In the genomic region with DNA sequence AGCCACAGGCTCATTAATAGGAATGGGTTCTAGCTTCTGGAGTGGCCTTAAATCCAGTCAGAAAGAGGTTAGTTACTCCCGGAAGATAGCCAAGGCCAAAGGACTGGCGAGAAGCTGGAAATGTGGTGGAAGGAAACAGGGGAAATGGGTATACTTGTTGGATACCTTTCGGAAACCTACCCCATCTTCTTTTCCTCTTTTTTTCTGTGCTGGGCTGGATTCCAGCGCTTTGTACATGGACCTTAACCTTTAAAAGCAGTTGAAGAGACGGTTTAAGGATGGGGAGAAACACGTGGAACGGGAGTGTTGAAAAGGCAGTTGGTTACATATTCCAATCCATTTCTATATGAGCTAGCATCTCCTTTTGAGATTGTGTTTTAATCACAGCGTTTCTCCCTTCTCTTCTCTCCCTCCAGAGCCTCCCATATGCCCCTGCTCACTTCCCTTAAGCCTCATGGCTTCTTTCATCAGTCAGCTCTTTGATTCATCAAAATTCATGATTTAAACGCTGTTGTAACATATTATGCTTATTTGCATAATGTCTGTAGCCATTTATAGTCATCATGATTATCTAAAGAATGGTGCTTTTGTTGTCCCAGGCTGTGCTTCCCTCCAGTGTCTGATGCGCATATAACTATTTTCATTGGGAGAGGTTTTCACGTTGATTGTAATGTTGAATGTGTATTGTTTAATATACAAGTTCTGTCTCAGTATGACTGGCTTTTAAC, we compare ENCODE assay signal across 15 mouse cellular contexts. TPM values are rescaled to one million over a fixed set of nuclear protein-coding genes. Genes with fewer than 3 reads are reported as not detected.
DNase-seq lines count a peak whose midpoint lies in the region; ATAC-seq and TF ChIP-seq lines count a peak whose summit lies in the region.
"Had no signal": no experiment of that assay in that cellular context is flagged by ENCODE, and none has a peak within 500 bp of the region (broad histone marks: within the 10 kb centered on the region; RNA-seq: fewer than 3 reads in every experiment).

No protein-coding gene starts in this region.

- no peaks in the 10 kb centered on the region for H3K36me3 ChIP-seq in intestine, embryonic 14.5 days (ENCODE audit: control insufficient read depth, insufficient read depth, low read length)
- no peaks in the 10 kb centered on the region for H3K36me3 ChIP-seq in intestine, embryonic 15.5 days
- H3K36me3 ChIP-seq in liver, embryonic 13.5 days, result peaks cover 31% of the 10 kb centered on the region
- H3K36me3 ChIP-seq in liver, postnatal 0 days (replicated peaks; ENCODE audit: insufficient read depth, low read length), result no peaks in the 10 kb centered on the region
- H3K36me3 ChIP-seq in forebrain, embryonic 16.5 days (ENCODE audit: control insufficient read depth, insufficient read depth), result no peaks in the 10 kb centered on the region
- H3K36me3 ChIP-seq in midbrain, postnatal 0 days (ENCODE audit: insufficient read depth, low read length), result no peaks in the 10 kb centered on the region
- H3K36me3 ChIP-seq: hindbrain, embryonic 15.5 days had no signal

- H3K4me1 ChIP-seq in intestine, embryonic 14.5 days (replicated peaks; ENCODE audit: control insufficient read depth, insufficient read depth, low read length), result no peaks in the 10 kb centered on the region
- no peaks in the 10 kb centered on the region for H3K4me1 ChIP-seq in intestine, embryonic 15.5 days (replicated peaks)
- H3K4me1 ChIP-seq in liver, embryonic 13.5 days (replicated peaks), result peaks cover 88% of the 10 kb centered on the region
- peaks cover 25% of the 10 kb centered on the region for H3K4me1 ChIP-seq in liver, postnatal 0 days (ENCODE audit: insufficient read depth)
- peaks cover 24% of the 10 kb centered on the region for H3K4me1 ChIP-seq in forebrain, embryonic 16.5 days (replicated peaks; ENCODE audit: control insufficient read depth, insufficient read depth, low read length)
- H3K4me1 ChIP-seq in midbrain, postnatal 0 days (ENCODE audit: insufficient read depth, low read length), result 0 out of 2 replicates have a peak, but pooled peaks cover 3% of the 10 kb centered on the region

- H3K27ac ChIP-seq in intestine, embryonic 14.5 days (ENCODE audit: low read depth), result no peak overlapping the region
- no peak overlapping the region for H3K27ac ChIP-seq in intestine, embryonic 15.5 days
- peak overlapping the region; percentile 37; the same call in 1 of the 2 replicates for H3K27ac ChIP-seq in liver, embryonic 13.5 days
- no peak overlapping the region for H3K27ac ChIP-seq in liver, postnatal 0 days (ENCODE audit: low read depth)
- H3K27ac ChIP-seq in forebrain, embryonic 16.5 days (ENCODE audit: low read length), result peak overlapping the region; percentile 41
- H3K27ac ChIP-seq in midbrain, postnatal 0 days (ENCODE audit: low read depth, low read length), result no peak overlapping the region

- no peak for TF ChIP-seq EP300 in liver, postnatal 0 days (IDR thresholded peaks at IDR 0.05; ENCODE audit: low read depth)

- no peak overlapping the region for H3K4me2 ChIP-seq in intestine, embryonic 14.5 days (ENCODE audit: low read length)
- no peak overlapping the region for H3K4me2 ChIP-seq in intestine, embryonic 15.5 days (replicated peaks)
- 0 out of 2 replicates have a peak overlapping the region, but pooled peaks have one; percentile 3 for H3K4me2 ChIP-seq in liver, embryonic 13.5 days
- no peak overlapping the region for H3K4me2 ChIP-seq in liver, postnatal 0 days (ENCODE audit: low read depth, low read length)
- H3K4me2 ChIP-seq in forebrain, embryonic 16.5 days (ENCODE audit: low read length), result peak overlapping the region; percentile 13; the same call in 1 of the 2 replicates
- H3K4me2 ChIP-seq in midbrain, postnatal 0 days (ENCODE audit: low read depth, low read length, poor library complexity, severe bottlenecking), result no peak overlapping the region
- H3K4me2 ChIP-seq: hindbrain, embryonic 15.5 days had no signal

- no peak overlapping the region for H3K4me3 ChIP-seq in intestine, embryonic 14.5 days (ENCODE audit: low read depth, low read length)
- no peak overlapping the region for H3K4me3 ChIP-seq in intestine, embryonic 15.5 days (replicated peaks)
- H3K4me3 ChIP-seq in liver, embryonic 13.5 days (replicated peaks), result no peak overlapping the region
- no peak overlapping the region for H3K4me3 ChIP-seq in liver, postnatal 0 days (ENCODE audit: low read depth, low read length)
- H3K4me3 ChIP-seq in forebrain, embryonic 16.5 days (replicated peaks; ENCODE audit: low read length), result no peak overlapping the region
- H3K4me3 ChIP-seq in midbrain, postnatal 0 days (ENCODE audit: low read depth, low read length), result no peak overlapping the region
- H3K4me3 ChIP-seq: hindbrain, embryonic 15.5 days; myocyte had no signal

- TF ChIP-seq CTCF in liver, postnatal 0 days (IDR thresholded peaks at IDR 0.05; ENCODE audit: low read depth), result no peak
- TF ChIP-seq CTCF in midbrain, postnatal 0 days (IDR thresholded peaks at IDR 0.05), result 0 out of 2 replicates have a peak, but pooled peaks have one; percentile 17

- no peaks in the 10 kb centered on the region for H3K27me3 ChIP-seq in intestine, embryonic 14.5 days (replicated peaks; ENCODE audit: control insufficient read depth, insufficient read depth, low read length)
- H3K27me3 ChIP-seq in intestine, embryonic 15.5 days (replicated peaks), result no peaks in the 10 kb centered on the region
- H3K27me3 ChIP-seq in liver, embryonic 13.5 days, result no peaks in the 10 kb centered on the region
- no peaks in the 10 kb centered on the region for H3K27me3 ChIP-seq in liver, postnatal 0 days (ENCODE audit: insufficient read depth, low read length)
- no peaks in the 10 kb centered on the region for H3K27me3 ChIP-seq in forebrain, embryonic 16.5 days (replicated peaks; ENCODE audit: control insufficient read depth, insufficient read depth, low read length)
- H3K27me3 ChIP-seq in midbrain, postnatal 0 days (ENCODE audit: insufficient read depth, low read length), result no peaks in the 10 kb centered on the region
- H3K27me3 ChIP-seq: hindbrain, embryonic 15.5 days had no signal

- DNase-seq in intestine, embryonic 14.5 days (ENCODE audit: low spot score), result peak; percentile 9
- no peak for DNase-seq in liver, embryonic 13.5 days
- DNase-seq in liver, postnatal 0 days, result no peak
- no peak for DNase-seq in midbrain, postnatal 0 days (ENCODE audit: low spot score)
- no peak for DNase-seq in right cerebral cortex, adult 18-20 months
- DNase-seq: cerebellum, adult 18-20 months; gastrocnemius, postnatal 36 days; lung, postnatal 36 days; right cerebral cortex, postnatal 14 days had no signal

- ATAC-seq in intestine, embryonic 14.5 days (replicated peaks; ENCODE audit: low FRiP score, low TSS enrichment, low read depth), result no peak
- no peak for ATAC-seq in intestine, embryonic 15.5 days
- ATAC-seq in liver, embryonic 13.5 days (ENCODE audit: low read depth), result no peak
- no peak for ATAC-seq in liver, postnatal 0 days
- peak; percentile 80 for ATAC-seq in forebrain, embryonic 16.5 days
- ATAC-seq in midbrain, postnatal 0 days (ENCODE audit: low FRiP score), result no peak
- ATAC-seq: activated CD4-positive, CD25-positive, alpha-beta regulatory T cell, adult 4 months; CD4-positive, CD25-positive, alpha-beta regulatory T cell, adult 4 months had no signal

- no peak overlapping the region for H3K9ac ChIP-seq in intestine, embryonic 14.5 days (ENCODE audit: low read length)
- no peak overlapping the region for H3K9ac ChIP-seq in intestine, embryonic 15.5 days
- H3K9ac ChIP-seq in liver, embryonic 13.5 days, result no peak overlapping the region
- no peak overlapping the region for H3K9ac ChIP-seq in liver, postnatal 0 days (replicated peaks)
- H3K9ac ChIP-seq in forebrain, embryonic 16.5 days (replicated peaks; ENCODE audit: low read depth, low read length), result no peak overlapping the region
- H3K9ac ChIP-seq in midbrain, postnatal 0 days (replicated peaks; ENCODE audit: low read length, poor library complexity, severe bottlenecking), result no peak overlapping the region
- H3K9ac ChIP-seq: hindbrain, embryonic 15.5 days had no signal

- H3K9me3 ChIP-seq in intestine, embryonic 14.5 days (ENCODE audit: control insufficient read depth, low read length), result no peaks in the 10 kb centered on the region
- no peaks in the 10 kb centered on the region for H3K9me3 ChIP-seq in intestine, embryonic 15.5 days
- no peaks in the 10 kb centered on the region for H3K9me3 ChIP-seq in liver, embryonic 13.5 days (replicated peaks)
- H3K9me3 ChIP-seq in liver, postnatal 0 days (ENCODE audit: low read length), result no peaks in the 10 kb centered on the region
- H3K9me3 ChIP-seq in forebrain, embryonic 16.5 days (ENCODE audit: control insufficient read depth, low read length), result no peaks in the 10 kb centered on the region
- no peaks in the 10 kb centered on the region for H3K9me3 ChIP-seq in midbrain, postnatal 0 days (ENCODE audit: low read length)
- H3K9me3 ChIP-seq: hindbrain, embryonic 15.5 days had no signal

- WGBS in intestine, embryonic 14.5 days, result 84% methylated on average over 11 of the region's 11 CpGs
- 77% methylated on average over 11 of the region's 11 CpGs for WGBS in intestine, embryonic 15.5 days
- 85% methylated on average over 11 of the region's 11 CpGs for WGBS in liver, embryonic 13.5 days (ENCODE audit: insufficient replicate concordance)
- WGBS in liver, postnatal 0 days (ENCODE audit: insufficient replicate concordance), result 85% methylated on average over 11 of the region's 11 CpGs
- WGBS in forebrain, embryonic 16.5 days, result 63% methylated on average over 11 of the region's 11 CpGs
- 63% methylated on average over 11 of the region's 11 CpGs for WGBS in midbrain, postnatal 0 days

RNA-seq across cellular contexts. Expression of gene Bmp2k, which starts 18.5 kb away (rescaled TPM):
- polyA plus RNA-seq in intestine, embryonic 14.5 days (2014; fragmentation: Nextera tagmentation; extraction: Ambion mirVana), result 14.7 and 15.7 TPM in 2 replicates
- 19.2 and 20.3 TPM in 2 replicates for polyA plus RNA-seq in intestine, embryonic 15.5 days (2015; fragmentation: Nextera tagmentation; extraction: Ambion mirVana)
- polyA plus RNA-seq in liver, embryonic 13.5 days (2015; fragmentation: Nextera tagmentation; extraction: Ambion mirVana), result 34.7 and 39.3 TPM in 2 replicates
- polyA plus RNA-seq in liver, postnatal 0 days (2015; fragmentation: Nextera tagmentation; extraction: Ambion mirVana), result 13.6 and 15.2 TPM in 2 replicates
- polyA plus RNA-seq in forebrain, embryonic 16.5 days (2015; fragmentation: Nextera tagmentation; extraction: Ambion mirVana), result 7.2 and 8.3 TPM in 2 replicates
- total RNA-seq in midbrain, postnatal 0 days (2014; rRNA removed), result 19.4 and 20.8 TPM in 2 replicates
- 8.5 and 9.5 TPM in 2 replicates for polyA plus RNA-seq in midbrain, postnatal 0 days (2015; fragmentation: Nextera tagmentation; extraction: Ambion mirVana)

Comparison
In these comparisons a context has a peak if more than half of its experiments do, and no peak if none do; other contexts are left out.
1. H3K27ac ChIP-seq: peak in liver, embryonic 13.5 days (single experiment) and forebrain, embryonic 16.5 days (single experiment); none in intestine, embryonic 14.5 days (single experiment), intestine, embryonic 15.5 days (single experiment), liver, postnatal 0 days (single experiment) and midbrain, postnatal 0 days (single experiment).
2. H3K4me2 ChIP-seq: peak in liver, embryonic 13.5 days (single experiment) and forebrain, embryonic 16.5 days (single experiment); none in intestine, embryonic 14.5 days (single experiment), intestine, embryonic 15.5 days (single experiment), liver, postnatal 0 days (single experiment) and midbrain, postnatal 0 days (single experiment).